Mouse (Mus musculus) heart, adult 2 months (tissue): ENCODE measurements around the gene Opa3. TPM values are rescaled to one million over a fixed set of nuclear protein-coding genes. Genes with fewer than 3 reads are reported as not detected.

ENCODE experiments used
- DNase-seq, 2 experiments: peaks; one replicate each; pipeline ENCODE4 v3.0.0; 2021
- H3K27ac ChIP-seq: fragments of 200-600 bp; 2 replicates; pipeline ENCODE4 v1.8.1; 2022
- H3K27me3 ChIP-seq: fragments of 200-500 bp; 2 replicates; pipeline ENCODE4 v1.6.1; 2012; ENCODE audit warnings: mild to moderate bottlenecking, low read length, inconsistent platforms, mixed read lengths; ENCODE audit not compliant: control insufficient read depth, insufficient read depth
- H3K36me3 ChIP-seq: fragments of 200-500 bp; 2 replicates; pipeline ENCODE4 v1.6.1; 2012; ENCODE audit warnings: low read length, inconsistent platforms; ENCODE audit not compliant: control insufficient read depth, insufficient read depth
- H3K4me1 ChIP-seq: fragments of 200-500 bp; 2 replicates; pipeline ENCODE4 v1.6.1; 2011; ENCODE audit warnings: low read length; ENCODE audit not compliant: control insufficient read depth, insufficient read depth
- H3K4me3 ChIP-seq: fragments of 200-600 bp; 2 replicates; pipeline ENCODE4 v1.8.1; 2022
- H3K79me2 ChIP-seq: fragments of 200-500 bp; replicated peaks from 2 replicates; pipeline ENCODE4 v1.6.1; 2012; ENCODE audit warnings: mild to moderate bottlenecking, inconsistent platforms, low read length, moderate library complexity, mixed read lengths; ENCODE audit not compliant: control insufficient read depth, insufficient read depth
- H3K9ac ChIP-seq: fragments of 200-500 bp; 2 replicates; pipeline ENCODE4 v1.6.1; 2012; ENCODE audit warnings: low read depth, mild to moderate bottlenecking, control low read depth, inconsistent platforms, low read length, mixed read lengths
- CTCF ChIP-seq: fragments of 200-600 bp; IDR thresholded peaks from 2 replicates; pipeline ENCODE4 v1.8.1; 2022; ENCODE audit warnings: antibody characterized with exemption, mild to moderate bottlenecking, moderate library complexity
- EP300 ChIP-seq: fragments of 200-500 bp; IDR thresholded peaks from 2 replicates; pipeline ENCODE4 v1.6.1; 2011; ENCODE audit warnings: low read depth, low read length, control low read depth; ENCODE audit not compliant: insufficient read depth
- POLR2A ChIP-seq: fragments of 200-500 bp; IDR thresholded peaks from 2 replicates; pipeline ENCODE4 v1.6.1; 2011; ENCODE audit warnings: mild to moderate bottlenecking, low read depth, low read length, control low read depth; ENCODE audit not compliant: insufficient read depth
- WGBS: fragments of 180-500 bp; shearing (Covaris S2); methylation state at CpG from one replicate; pipeline ENCODE4 v1.1.7; 2018; 5-methylcytosine and 5-hydroxymethylcytosine counted together
- intact Hi-C: fragments of 180-260 bp; cut with DNase I; formaldehyde crosslinking; loops from one replicate; pipeline ENCODE4 v1.15.1; 2025
- polyA plus RNA-seq: library from polyadenylated mRNA; depleted of rRNA; stranded (reverse); fragments of >200 nt; gene quantifications from 2 replicates; pipeline ENCODE4 v1.2.3, GENCODE M21; 2012
- total RNA-seq, 2 experiments: library from RNA; stranded (reverse); gene quantifications; 2 replicates each; pipeline ENCODE4 v1.2.3; 2021

Opa3 gene
- total and polyA plus RNA-seq, 3 experiments: 59.9 to 66.0 (median 64.6) TPM

DNA sequence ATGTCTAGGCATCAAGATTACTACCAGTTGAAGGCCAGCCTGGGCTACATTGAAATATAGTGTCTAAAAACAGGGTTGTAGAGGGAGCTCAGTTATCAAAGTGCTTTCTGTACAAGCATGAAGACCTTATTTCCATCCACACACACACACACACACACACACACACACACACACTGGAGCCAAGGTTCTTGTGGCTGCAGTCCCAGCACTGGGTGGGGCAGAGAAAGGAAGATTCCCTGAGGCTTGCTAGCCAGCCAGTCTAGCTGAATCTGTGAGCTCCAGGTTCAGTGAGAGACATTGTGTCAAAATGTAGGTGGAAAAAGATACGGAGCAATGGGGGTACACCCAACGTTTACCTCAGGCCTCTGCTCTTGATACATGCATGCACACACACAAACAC lies 43.9 kb upstream of the Opa3 start:
- intact Hi-C loops: no loop called here
- 42% methylated on average over 2 of the region's 2 CpGs for WGBS
- Histone ChIP-seq H3K4me3 (no peak overlapping the region), H3K9ac (no peak overlapping the region), H3K36me3 (no peaks in the 10 kb centered on the region; the same call in 1 of the 2 replicates), H3K27me3 (no peaks in the 10 kb centered on the region), H3K79me2 (no peaks in the 10 kb centered on the region), H3K4me1 (peaks cover 10% of the 10 kb centered on the region), H3K27ac (no peak overlapping the region)
- TF ChIP-seq CTCF (no peak), EP300 (no peak), POLR2A (no peak)
- DNase-seq: no peak

DNA sequence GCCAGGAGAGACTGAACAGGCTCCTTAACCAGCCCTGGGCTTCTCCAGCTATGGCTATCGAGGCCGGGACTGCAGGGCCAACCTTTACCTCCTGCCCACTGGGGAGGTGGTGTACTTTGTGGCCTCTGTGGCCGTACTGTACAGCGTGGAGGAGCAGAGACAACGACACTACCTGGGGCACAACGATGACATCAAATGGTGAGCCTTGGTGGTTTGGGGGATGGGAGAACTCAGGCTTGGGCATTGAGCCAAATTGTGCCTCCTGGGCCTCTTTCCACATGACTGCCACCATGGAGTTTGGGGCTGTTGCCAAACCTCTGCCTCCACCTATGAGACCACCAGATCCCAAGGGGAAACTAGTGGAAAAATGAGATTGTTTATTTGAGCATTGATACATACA lies 43.4 kb upstream of the Opa3 start:
- Histone ChIP-seq H3K9ac (peak overlapping the region; percentile 14; the same call in 1 of the 2 replicates), H3K79me2 (no peaks in the 10 kb centered on the region), H3K4me1 (peaks cover 10% of the 10 kb centered on the region), H3K27ac (no peak overlapping the region), H3K36me3 (no peaks in the 10 kb centered on the region; the same call in 1 of the 2 replicates), H3K4me3 (no peak overlapping the region), H3K27me3 (no peaks in the 10 kb centered on the region)
- TF ChIP-seq POLR2A: no peak
- TF ChIP-seq EP300: no peak
- TF ChIP-seq CTCF: no peak
- no peak for DNase-seq
- intact Hi-C loops: no loop called here
- WGBS: 46% methylated on average over 6 of the region's 6 CpGs

DNA sequence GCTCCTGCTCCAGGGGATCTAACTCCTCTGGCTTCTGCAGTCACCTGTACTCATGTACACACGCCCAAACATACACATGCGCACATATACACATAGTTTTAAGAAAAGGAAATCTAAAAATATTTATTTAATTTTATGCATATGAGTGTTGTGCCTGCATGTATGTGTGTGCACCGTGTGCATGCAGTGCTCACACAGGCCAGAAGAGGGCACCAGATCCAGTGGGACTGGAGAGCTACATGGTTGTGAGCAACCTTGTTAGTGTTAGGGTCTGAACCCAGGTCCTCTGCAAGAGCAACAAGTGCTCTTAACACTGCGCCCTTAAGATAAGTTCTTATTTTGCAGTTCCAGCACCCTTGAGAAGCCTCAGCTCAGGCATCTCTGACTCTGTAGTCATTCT lies 33.5 kb upstream of the Opa3 start:
- no peaks in the 10 kb centered on the region for H3K79me2 ChIP-seq
- TF ChIP-seq CTCF (peak; percentile 43), POLR2A (no peak), EP300 (no peak)
- H3K4me3 ChIP-seq: no peak overlapping the region
- no peaks in the 10 kb centered on the region for H3K36me3 ChIP-seq
- no peaks in the 10 kb centered on the region for H3K27me3 ChIP-seq
- no peak overlapping the region for H3K9ac ChIP-seq
- 99% methylated on average over 4 of the region's 4 CpGs for WGBS
- DNase-seq: no peak
- no peak overlapping the region for H3K27ac ChIP-seq
- intact Hi-C loops: no loop called here
- no peaks in the 10 kb centered on the region for H3K4me1 ChIP-seq

DNA sequence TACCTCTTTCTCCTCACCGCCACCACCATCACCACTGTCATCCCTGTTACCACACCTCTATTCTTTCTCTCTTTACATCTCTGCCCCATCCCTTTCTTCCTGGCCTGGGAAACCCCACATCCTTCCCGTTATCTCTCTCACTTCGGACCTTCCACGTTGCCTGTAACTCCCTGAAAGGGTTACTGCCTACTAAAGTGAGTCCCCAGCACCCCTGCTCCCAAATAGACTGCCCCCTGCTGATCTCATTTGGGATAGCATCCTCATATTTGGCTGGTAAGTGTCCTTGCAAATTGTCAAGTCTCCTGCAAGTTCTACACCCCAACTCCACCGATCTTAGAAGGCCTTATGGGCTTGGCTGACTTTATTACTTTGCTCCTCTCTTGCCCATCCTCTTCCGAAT lies 31.5 kb upstream of the Opa3 start:
- intact Hi-C loops: loop anchor here (2.0 kb wide), 1 partner anchor 18 kb away; no protein-coding TSS in a partner anchor
- Histone ChIP-seq H3K36me3 (no peaks in the 10 kb centered on the region), H3K79me2 (no peaks in the 10 kb centered on the region), H3K27me3 (no peaks in the 10 kb centered on the region), H3K4me1 (no peaks in the 10 kb centered on the region), H3K27ac (no peak overlapping the region), H3K9ac (no peak overlapping the region), H3K4me3 (no peak overlapping the region)
- 49% methylated on average over 6 of the region's 6 CpGs for WGBS
- no peak for DNase-seq
- TF ChIP-seq CTCF (peak; percentile 76), POLR2A (no peak), EP300 (no peak)

DNA sequence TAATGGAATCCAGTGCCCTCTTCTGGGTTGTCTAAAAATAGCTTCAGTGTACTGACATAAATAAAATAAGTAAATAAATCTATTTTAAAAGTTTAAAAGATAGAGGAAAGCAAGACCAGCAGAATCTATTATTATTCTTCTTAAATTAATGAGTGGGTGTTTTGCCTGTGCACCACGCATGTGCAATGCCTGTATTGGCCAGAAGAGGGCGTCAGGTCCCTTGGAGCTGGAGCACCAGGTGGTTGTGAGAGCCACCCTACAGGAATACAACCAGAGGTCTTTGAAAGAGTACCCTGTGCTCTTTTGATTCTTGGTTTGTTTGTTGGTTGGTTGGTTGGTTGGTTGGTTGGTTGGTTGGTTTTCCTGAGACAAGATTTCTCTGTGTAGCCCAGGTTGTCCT lies 30.1 kb upstream of the Opa3 start:
- intact Hi-C loops: loop anchor here (2.0 kb wide), 1 partner anchor 19 kb away; no protein-coding TSS in a partner anchor
- H3K79me2 ChIP-seq: no peaks in the 10 kb centered on the region
- peak in 1 of 2 experiments; percentile 35 for DNase-seq
- 43% methylated on average over 2 of the region's 2 CpGs for WGBS
- H3K36me3 ChIP-seq: no peaks in the 10 kb centered on the region
- TF ChIP-seq EP300 (no peak), CTCF (peak; percentile 71)
- H3K27me3 ChIP-seq: no peaks in the 10 kb centered on the region
- no peak overlapping the region for H3K4me3 ChIP-seq
- H3K9ac ChIP-seq: no peak overlapping the region
- no peak overlapping the region for H3K27ac ChIP-seq
- no peaks in the 10 kb centered on the region for H3K4me1 ChIP-seq

DNA sequence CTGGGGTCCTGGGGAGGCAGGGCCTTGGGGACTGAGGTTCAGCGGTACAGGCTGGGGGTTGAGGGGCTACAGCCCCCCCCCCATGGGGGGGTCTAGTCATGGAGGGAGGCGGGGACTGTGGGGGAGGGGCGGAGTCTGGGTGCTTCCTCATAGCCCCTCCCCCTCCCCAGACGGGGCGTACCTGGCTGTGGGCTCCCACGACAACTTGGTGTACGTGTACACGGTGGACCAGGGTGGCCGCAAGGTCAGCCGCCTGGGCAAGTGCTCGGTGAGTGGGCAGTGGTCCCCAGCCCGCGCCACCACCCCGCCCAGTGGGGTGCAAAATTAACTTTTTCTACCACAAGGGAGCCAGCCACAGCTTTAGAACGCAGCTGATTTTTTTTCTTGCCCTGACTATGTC lies 26.5 kb upstream of the Opa3 start:
- Histone ChIP-seq H3K27ac (no peak overlapping the region), H3K4me3 (no peak overlapping the region), H3K36me3 (no peaks in the 10 kb centered on the region), H3K27me3 (no peaks in the 10 kb centered on the region), H3K79me2 (no peaks in the 10 kb centered on the region), H3K4me1 (no peaks in the 10 kb centered on the region), H3K9ac (no peak overlapping the region)
- intact Hi-C loops: no loop called here
- no peak for TF ChIP-seq CTCF
- TF ChIP-seq POLR2A: no peak
- TF ChIP-seq EP300: no peak
- DNase-seq: no peak
- WGBS: 81% methylated on average over 15 of the region's 15 CpGs
